Mouse (Mus musculus): Measurements from ENCODE around the gene Dgki.

The Dgki gene

GRCm38 (mm10) chr6:37297744-37298482, 2.1 kb downstream of the Dgki start:
- DNase-seq (ENCODE audit: low read depth, low spot score) = no peak

GRCm38 (mm10) chr6:37292068-37292467, 7.9 kb downstream of the Dgki start:
- DNase-seq (ENCODE audit: low read depth, low spot score) = no peak

GRCm38 (mm10) chr6:37291171-37291570, 8.8 kb downstream of the Dgki start:
- DNase-seq (ENCODE audit: low read depth, low spot score) = no peak

GRCm38 (mm10) chr6:37290691-37291090, 9.3 kb downstream of the Dgki start:
- DNase-seq (ENCODE audit: low read depth, low spot score) = no peak

- no peak for DNase-seq (ENCODE audit: low read depth, low spot score)
Measured at GRCm38 (mm10) chr6:37286134-37286533, 13.8 kb downstream of the Dgki start.

- no peak for DNase-seq (ENCODE audit: low read depth, low spot score)
Measured at GRCm38 (mm10) chr6:37284879-37285278, 15.1 kb downstream of the Dgki start.

- no peak for DNase-seq (ENCODE audit: low read depth, low spot score)
Measured at GRCm38 (mm10) chr6:37283336-37283735, 16.6 kb downstream of the Dgki start.

GRCm38 (mm10) chr6:37282659-37283058, 17.3 kb downstream of the Dgki start:
- no peak for DNase-seq (ENCODE audit: low read depth, low spot score)

- DNase-seq (ENCODE audit: low read depth, low spot score) = no peak
Measured at GRCm38 (mm10) chr6:37276834-37277715, 22.9 kb downstream of the Dgki start.

GRCm38 (mm10) chr6:37276181-37276580, 23.8 kb downstream of the Dgki start:
- no peak for DNase-seq (ENCODE audit: low read depth, low spot score)

- no peak for DNase-seq (ENCODE audit: low read depth, low spot score)
Measured at GRCm38 (mm10) chr6:37270905-37271591, 28.9 kb downstream of the Dgki start.

GRCm38 (mm10) chr6:37268589-37268988, 31.4 kb downstream of the Dgki start:
- no peak for DNase-seq (ENCODE audit: low read depth, low spot score)

GRCm38 (mm10) chr6:37267952-37268351, 32.0 kb downstream of the Dgki start:
- no peak for DNase-seq (ENCODE audit: low read depth, low spot score)

- DNase-seq (ENCODE audit: low read depth, low spot score) = no peak
Measured at GRCm38 (mm10) chr6:37262486-37262885, 37.5 kb downstream of the Dgki start.

- DNase-seq (ENCODE audit: low read depth, low spot score) = no peak
Measured at GRCm38 (mm10) chr6:37261236-37261852, 38.6 kb downstream of the Dgki start.

- no peak for DNase-seq (ENCODE audit: low read depth, low spot score)
Measured at GRCm38 (mm10) chr6:37258662-37259061, 41.3 kb downstream of the Dgki start.

- DNase-seq (ENCODE audit: low read depth, low spot score) = no peak
Measured at GRCm38 (mm10) chr6:37254144-37254543, 45.8 kb downstream of the Dgki start.

GRCm38 (mm10) chr6:37252536-37252935, 47.4 kb downstream of the Dgki start:
- DNase-seq (ENCODE audit: low read depth, low spot score) = no peak

- no peak for DNase-seq (ENCODE audit: low read depth, low spot score)
Measured at GRCm38 (mm10) chr6:37250671-37251070, 49.3 kb downstream of the Dgki start.

- no peak for DNase-seq (ENCODE audit: low read depth, low spot score)
Measured at GRCm38 (mm10) chr6:37245757-37246156, 54.2 kb downstream of the Dgki start.

GRCm38 (mm10) chr6:37244074-37244473, 55.9 kb downstream of the Dgki start:
- no peak for DNase-seq (ENCODE audit: low read depth, low spot score)

GRCm38 (mm10) chr6:37242769-37243121, 57.2 kb downstream of the Dgki start:
- no peak for DNase-seq (ENCODE audit: low read depth, low spot score)

All from brain, embryonic 18.5 days (tissue).